Mouse (Mus musculus): Measurements from ENCODE around the gene Ccdc172.

Ccdc172 gene

GRCm38 (mm10) chr19:58511818-58512217, at the start of gene Ccdc172:
Gene Ccdc172 (plus strand): TSS chr19:58511993.
- no peak for DNase-seq (ENCODE audit: extremely low read depth, low read depth)

GRCm38 (mm10) chr19:58463755-58464154, 48.0 kb upstream of the Ccdc172 start:
- DNase-seq (ENCODE audit: extremely low read depth, low read depth): no peak

GRCm38 (mm10) chr19:58468331-58468730, 43.5 kb upstream of the Ccdc172 start:
- no peak for DNase-seq (ENCODE audit: extremely low read depth, low read depth)

- peak; percentile 14 for DNase-seq (ENCODE audit: extremely low read depth, low read depth)
Observed at GRCm38 (mm10) chr19:58469421-58469820, 42.4 kb upstream of the Ccdc172 start.

- no peak for DNase-seq (ENCODE audit: extremely low read depth, low read depth)
Observed at GRCm38 (mm10) chr19:58474251-58474650, 37.5 kb upstream of the Ccdc172 start.

GRCm38 (mm10) chr19:58482373-58482977, 29.3 kb upstream of the Ccdc172 start:
- no peak for DNase-seq (ENCODE audit: extremely low read depth, low read depth)

- no peak for DNase-seq (ENCODE audit: extremely low read depth, low read depth)
Observed at GRCm38 (mm10) chr19:58486686-58487085, 25.1 kb upstream of the Ccdc172 start.

- no peak for DNase-seq (ENCODE audit: extremely low read depth, low read depth)
Observed at GRCm38 (mm10) chr19:58497106-58497505, 14.7 kb upstream of the Ccdc172 start.

- no peak for DNase-seq (ENCODE audit: extremely low read depth, low read depth)
Observed at GRCm38 (mm10) chr19:58499420-58499966, 12.3 kb upstream of the Ccdc172 start.

- no peak for DNase-seq (ENCODE audit: extremely low read depth, low read depth)
Observed at GRCm38 (mm10) chr19:58500049-58500448, 11.7 kb upstream of the Ccdc172 start.

- DNase-seq (ENCODE audit: extremely low read depth, low read depth): no peak
Observed at GRCm38 (mm10) chr19:58521696-58522095, 9.9 kb downstream of the Ccdc172 start.

- DNase-seq (ENCODE audit: extremely low read depth, low read depth): no peak
Observed at GRCm38 (mm10) chr19:58523736-58524394, 12.1 kb downstream of the Ccdc172 start.

- DNase-seq (ENCODE audit: extremely low read depth, low read depth): no peak
Observed at GRCm38 (mm10) chr19:58525457-58526239, 13.9 kb downstream of the Ccdc172 start.

- no peak for DNase-seq (ENCODE audit: extremely low read depth, low read depth)
Observed at GRCm38 (mm10) chr19:58533077-58533476, 21.3 kb downstream of the Ccdc172 start.

- no peak for DNase-seq (ENCODE audit: extremely low read depth, low read depth)
Observed at GRCm38 (mm10) chr19:58536691-58537090, 24.9 kb downstream of the Ccdc172 start.

GRCm38 (mm10) chr19:58540396-58540795, 28.6 kb downstream of the Ccdc172 start:
- DNase-seq (ENCODE audit: extremely low read depth, low read depth): no peak

- DNase-seq (ENCODE audit: extremely low read depth, low read depth): no peak
Observed at GRCm38 (mm10) chr19:58548367-58548766, 36.6 kb downstream of the Ccdc172 start.

- DNase-seq (ENCODE audit: extremely low read depth, low read depth): no peak
Observed at GRCm38 (mm10) chr19:58550489-58550888, 38.7 kb downstream of the Ccdc172 start.

- DNase-seq (ENCODE audit: extremely low read depth, low read depth): no peak
Observed at GRCm38 (mm10) chr19:58550916-58551315, 39.1 kb downstream of the Ccdc172 start.

GRCm38 (mm10) chr19:58554974-58555373, 43.2 kb downstream of the Ccdc172 start:
- DNase-seq (ENCODE audit: extremely low read depth, low read depth): no peak

- DNase-seq (ENCODE audit: extremely low read depth, low read depth): peak; percentile 19
Observed at GRCm38 (mm10) chr19:58558352-58558751, 46.6 kb downstream of the Ccdc172 start.

GRCm38 (mm10) chr19:58562301-58562815, 50.6 kb downstream of the Ccdc172 start:
- no peak for DNase-seq (ENCODE audit: extremely low read depth, low read depth)

All from MEL-GATA-1-ER (cell line).